Mouse (Mus musculus): ENCODE results near the gene Prpf4b.
"Not testable (repeated sequence)": the region's sequence is repeated elsewhere in the genome, so short reads cannot be mapped to it uniquely, and the experiment has no call there.

Prpf4b gene

DNA sequence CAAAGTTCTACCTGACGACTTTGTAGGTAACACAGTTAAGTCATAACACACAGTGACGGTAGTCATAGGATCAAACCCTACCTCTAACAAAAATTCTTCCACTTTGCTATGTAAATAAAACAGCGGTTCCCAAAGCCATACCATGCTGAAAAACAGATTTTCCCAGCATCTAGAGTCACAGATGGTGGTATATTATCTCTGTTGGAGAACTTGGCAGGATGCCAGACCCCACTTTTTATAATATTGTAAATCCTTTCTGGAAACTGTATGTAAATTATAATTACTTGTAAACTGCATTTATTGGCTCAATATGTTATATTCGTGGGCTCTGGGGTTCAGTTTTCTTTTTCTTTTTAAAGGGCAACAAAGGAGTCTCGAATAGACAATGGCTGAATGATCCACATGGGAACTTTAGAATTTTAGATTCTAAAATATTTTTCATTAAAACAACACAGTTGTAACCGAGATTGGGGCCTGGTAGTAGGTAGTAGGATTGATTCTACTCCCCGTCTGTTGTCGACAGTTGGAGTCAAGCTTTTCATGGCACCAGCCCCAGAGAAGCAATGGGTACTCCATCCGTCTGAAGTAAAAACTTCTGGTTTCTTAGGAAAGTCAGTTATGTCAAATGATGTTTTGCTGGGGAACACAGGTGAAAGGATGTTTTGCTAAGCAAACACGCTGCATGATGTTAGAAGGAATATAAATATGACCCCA lies 60.0 kb downstream of the Prpf4b start:
- CTCF ChIA-PET, result no interaction called here

DNA sequence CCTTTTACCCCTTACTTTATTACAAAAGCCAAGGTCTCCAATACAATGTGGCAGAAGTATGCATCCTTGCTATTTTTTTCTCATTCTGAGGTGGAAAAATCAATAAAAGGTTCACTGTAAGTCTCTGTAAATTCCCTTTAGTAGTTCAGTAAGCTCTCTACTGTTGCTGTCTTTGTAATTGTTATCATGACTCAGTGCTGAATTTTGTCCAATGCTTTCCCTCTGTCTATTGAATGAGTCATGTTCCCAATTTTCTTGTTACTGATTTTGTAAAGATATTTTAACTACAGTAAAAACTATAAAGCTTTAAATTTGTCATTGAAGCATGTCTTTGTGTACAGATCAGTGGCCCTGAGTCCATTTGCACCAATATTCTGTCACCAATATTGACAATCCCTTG lies 67.3 kb downstream of the Prpf4b start:
- CTCF ChIA-PET, result no interaction called here

DNA sequence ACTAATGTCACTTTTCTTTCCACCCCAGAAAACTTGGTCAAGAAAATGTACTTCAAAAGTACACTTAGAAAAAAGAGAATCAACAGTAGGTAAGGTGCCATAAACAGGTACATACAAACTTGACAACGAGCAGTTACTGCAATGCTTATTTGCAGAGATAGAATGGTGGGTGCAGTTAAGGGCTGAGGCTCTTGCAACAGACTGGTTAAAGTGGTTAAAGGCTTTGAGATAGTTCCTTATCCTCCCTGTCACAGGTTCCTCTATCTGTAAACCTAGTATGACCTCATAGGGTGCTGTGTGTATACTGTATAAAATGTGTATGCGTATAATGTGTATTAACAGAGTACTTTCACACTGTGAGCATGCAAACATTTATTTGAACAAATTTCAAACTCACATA lies 76.3 kb downstream of the Prpf4b start:
- CTCF ChIA-PET, result not testable (repeated sequence)
